17 mouse cellular contexts compared by ENCODE assay signal in the genomic region with DNA sequence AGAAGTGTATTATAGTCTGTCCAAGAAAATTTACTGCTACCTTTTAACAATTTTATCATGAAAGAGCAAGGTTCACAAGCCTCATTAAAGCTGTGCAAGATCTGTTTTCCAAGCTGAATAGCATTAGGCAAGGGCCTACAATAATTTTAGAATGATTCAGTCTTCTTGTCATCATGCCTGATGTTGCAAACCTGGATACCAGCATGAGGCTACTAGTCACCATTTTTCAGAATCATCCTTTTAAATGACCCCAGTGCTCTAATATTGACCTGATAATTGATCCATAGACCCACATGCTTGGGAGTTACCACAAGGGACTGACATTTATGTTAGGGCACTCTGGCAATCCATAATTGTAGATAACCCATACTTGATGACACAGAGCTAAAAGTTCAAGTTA.
"Had no signal": no experiment of that assay in that cellular context is flagged by ENCODE, and none has a peak within 500 bp of the region (broad histone marks: within the 10 kb centered on the region; RNA-seq: fewer than 3 reads in every experiment).

No protein-coding gene starts in this region.

- H3K27ac ChIP-seq: lung, embryonic 15.5 days; macrophage; midbrain, embryonic 13.5 days; midbrain, embryonic 15.5 days; neural tube, embryonic 12.5 days had no signal

- ATAC-seq: lung, postnatal 0 days; midbrain, embryonic 13.5 days; midbrain, embryonic 15.5 days had no signal

- H3K27me3 ChIP-seq: lung, embryonic 15.5 days; megakaryocyte, embryonic 14.5 days; midbrain, embryonic 13.5 days; midbrain, embryonic 15.5 days; neural tube, embryonic 12.5 days had no signal

- H3K4me1 ChIP-seq: lung, embryonic 15.5 days; midbrain, embryonic 13.5 days; midbrain, embryonic 15.5 days; neural tube, embryonic 12.5 days had no signal

- H3K4me3 ChIP-seq: lung, embryonic 15.5 days; megakaryocyte, embryonic 14.5 days; midbrain, embryonic 13.5 days; midbrain, embryonic 15.5 days; neural tube, embryonic 12.5 days had no signal

- H3K4me2 ChIP-seq: lung, embryonic 15.5 days; midbrain, embryonic 11.5 days; midbrain, embryonic 13.5 days; midbrain, embryonic 15.5 days; neural tube, embryonic 12.5 days had no signal

- H3K36me3 ChIP-seq: lung, embryonic 15.5 days; midbrain, embryonic 13.5 days; midbrain, embryonic 15.5 days; neural tube, embryonic 12.5 days had no signal

- H3K9ac ChIP-seq: lung, embryonic 15.5 days; midbrain, embryonic 13.5 days; midbrain, embryonic 15.5 days; neural tube, embryonic 12.5 days had no signal

- H3K9me3 ChIP-seq: lung, embryonic 15.5 days; megakaryocyte, embryonic 14.5 days; midbrain, embryonic 13.5 days; midbrain, embryonic 15.5 days; neural tube, embryonic 12.5 days had no signal

- DNase-seq: lung, adult 2 months; lung, postnatal 14 days; lung, postnatal 36 days; right cerebral cortex, postnatal 25 days; right cerebral cortex, postnatal 4 days; spleen, adult 18-20 months; thymus, adult 18-20 months; thymus, postnatal 14 days; thymus, postnatal 36 days had no signal
